Mouse (Mus musculus) megakaryocyte-erythroid progenitor cell, adult 5 weeks (primary cell): ENCODE measurements around the gene H3f3b. TPM values are rescaled to one million over a fixed set of nuclear protein-coding genes. Genes with fewer than 3 reads are reported as not detected.

Source experiments
- polyA plus RNA-seq: library from polyadenylated mRNA; stranded (reverse); fragments of >175 nt; gene quantifications from 2 replicates; pipeline ENCODE4 v1.2.3, GENCODE M21; 2012

Gene H3f3b
- polyA plus RNA-seq, result 1,041 and 1,153 TPM in 2 replicates

GRCm38 (mm10) chr11:116027756-116028155 is at the start of gene H3f3b:
Gene H3f3b, minus strand, starts transcription at chr11:116027962.

GRCm38 (mm10) chr11:116030088-116030897 is 2.5 kb upstream of the H3f3b start, which contains the start of gene Unk:
Gene Unk, plus strand, starts transcription at chr11:116030322.

GRCm38 (mm10) chr11:116012262-116012947 is 15.4 kb downstream of the H3f3b start, which contains the start of gene Galk1:
Gene Galk1, minus strand, starts transcription at chr11:116012719.

GRCm38 (mm10) chr11:115974309-115975082 is 53.3 kb downstream of the H3f3b start, which contains the start of gene Itgb4:
Gene Itgb4, plus strand, starts transcription at chr11:115974709.

Other genes with a start within 250 kb of the H3f3b start
- 20.0 and 25.9 TPM in 2 replicates for gene Caskin2, start 214.3 kb downstream of the H3f3b start, polyA plus RNA-seq
- gene Tsen54, start 213.2 kb downstream of the H3f3b start, polyA plus RNA-seq, result 86.5 and 92.0 TPM in 2 replicates
- gene Llgl2, start 203.9 kb downstream of the H3f3b start, polyA plus RNA-seq, result 12.8 and 20.8 TPM in 2 replicates
- gene Myo15b, start 169.6 kb downstream of the H3f3b start, polyA plus RNA-seq, result 6.0 and 7.2 TPM in 2 replicates
- gene Smim5, start 128.0 kb downstream of the H3f3b start, polyA plus RNA-seq, result 13.3 and 20.5 TPM in 2 replicates
- gene Smim6, start 115.9 kb downstream of the H3f3b start, polyA plus RNA-seq, result 0.11 and 0.25 TPM in 2 replicates
- 27.2 and 27.8 TPM in 2 replicates for gene Sap30bp, start 94.7 kb downstream of the H3f3b start, polyA plus RNA-seq
- 20.8 and 23.6 TPM in 2 replicates for gene Recql5, start 94.5 kb downstream of the H3f3b start, polyA plus RNA-seq
- gene Itgb4, start 53.3 kb downstream of the H3f3b start, polyA plus RNA-seq, result 0.71 and 1.1 TPM in 2 replicates
- gene Galk1, start 15.2 kb downstream of the H3f3b start, polyA plus RNA-seq, result 84.2 and 104 TPM in 2 replicates
- 52.5 and 55.4 TPM in 2 replicates for gene Unk, start 2.4 kb upstream of the H3f3b start, polyA plus RNA-seq
- 87.6 and 108 TPM in 2 replicates for gene Unc13d, start 50.0 kb upstream of the H3f3b start, polyA plus RNA-seq
- gene Wbp2, start 59.0 kb upstream of the H3f3b start, polyA plus RNA-seq, result 310 and 331 TPM in 2 replicates
- 10.0 and 18.4 TPM in 2 replicates for gene Trim47, start 99.2 kb upstream of the H3f3b start, polyA plus RNA-seq
- 6.7 and 6.9 TPM in 2 replicates for gene Trim65, start 103.2 kb upstream of the H3f3b start, polyA plus RNA-seq
- 128 and 145 TPM in 2 replicates for gene Mrpl38, start 110.9 kb upstream of the H3f3b start, polyA plus RNA-seq
- gene Fbf1, start 140.2 kb upstream of the H3f3b start, polyA plus RNA-seq, result 21.1 and 35.1 TPM in 2 replicates
- 138 and 142 TPM in 2 replicates for gene Ten1, start 170.9 kb upstream of the H3f3b start, polyA plus RNA-seq
- gene Acox1, start 171.1 kb upstream of the H3f3b start, polyA plus RNA-seq, result 2.9 and 3.1 TPM in 2 replicates
- 1.5 and 3.1 TPM in 2 replicates for gene Evpl, start 210.1 kb upstream of the H3f3b start, polyA plus RNA-seq
- gene Srp68, start 246.3 kb upstream of the H3f3b start, polyA plus RNA-seq, result 59.2 and 66.7 TPM in 2 replicates